Mouse (Mus musculus) left cerebral cortex, adult 18-20 months (tissue): Measurements from ENCODE around the gene Hrasls. TPM values are rescaled to one million over a fixed set of nuclear protein-coding genes. Genes with fewer than 3 reads are reported as not detected.
A peak's percentile ranks its signal among the peaks of the same experiment; 100 is the strongest.

ENCODE experiments used
- DNase-seq, 2 experiments: peaks; one replicate each; pipeline ENCODE4 v3.0.0; 2021 to 2022; ENCODE audit warnings: low spot score in 2 of 2, mixed read lengths in 1 of 2
- long read RNA-seq, 2 experiments: library from polyadenylated mRNA; stranded (forward); transcript quantifications; one replicate each; pipeline ENCODE4 v2.0.0; 2021
- total RNA-seq, 2 experiments: library from RNA; stranded (reverse); gene quantifications; 2 replicates each; pipeline ENCODE4 v1.2.3; 2021

Hrasls gene
- total RNA-seq = 10 to 100 TPM; 31.4 to 39.0 TPM
- long read RNA-seq, experiment 1, transcript Hrasls-201 (4 exons, 2,916 nt) = major isoform, 21 of 48 reads
- long read RNA-seq, experiment 1, transcript Hrasls-204 (4 exons, 854 nt) = minor isoform, 20 of 48 reads
- long read RNA-seq, experiment 1, partial matches to known transcripts = 3 of 48 reads
- long read RNA-seq, experiment 1, other reads (novel, unspliced or antisense) = 1 of 48 reads
- long read RNA-seq, experiment 2, transcript Hrasls-204 (4 exons, 854 nt) = major isoform, 22 of 51 reads
- long read RNA-seq, experiment 2, transcript Hrasls-201 (4 exons, 2,916 nt) = major isoform, 22 of 51 reads
- long read RNA-seq, experiment 2, partial matches to known transcripts = 2 of 51 reads
- long read RNA-seq, experiment 2, other reads (novel, unspliced or antisense) = 4 of 51 reads

DNA sequence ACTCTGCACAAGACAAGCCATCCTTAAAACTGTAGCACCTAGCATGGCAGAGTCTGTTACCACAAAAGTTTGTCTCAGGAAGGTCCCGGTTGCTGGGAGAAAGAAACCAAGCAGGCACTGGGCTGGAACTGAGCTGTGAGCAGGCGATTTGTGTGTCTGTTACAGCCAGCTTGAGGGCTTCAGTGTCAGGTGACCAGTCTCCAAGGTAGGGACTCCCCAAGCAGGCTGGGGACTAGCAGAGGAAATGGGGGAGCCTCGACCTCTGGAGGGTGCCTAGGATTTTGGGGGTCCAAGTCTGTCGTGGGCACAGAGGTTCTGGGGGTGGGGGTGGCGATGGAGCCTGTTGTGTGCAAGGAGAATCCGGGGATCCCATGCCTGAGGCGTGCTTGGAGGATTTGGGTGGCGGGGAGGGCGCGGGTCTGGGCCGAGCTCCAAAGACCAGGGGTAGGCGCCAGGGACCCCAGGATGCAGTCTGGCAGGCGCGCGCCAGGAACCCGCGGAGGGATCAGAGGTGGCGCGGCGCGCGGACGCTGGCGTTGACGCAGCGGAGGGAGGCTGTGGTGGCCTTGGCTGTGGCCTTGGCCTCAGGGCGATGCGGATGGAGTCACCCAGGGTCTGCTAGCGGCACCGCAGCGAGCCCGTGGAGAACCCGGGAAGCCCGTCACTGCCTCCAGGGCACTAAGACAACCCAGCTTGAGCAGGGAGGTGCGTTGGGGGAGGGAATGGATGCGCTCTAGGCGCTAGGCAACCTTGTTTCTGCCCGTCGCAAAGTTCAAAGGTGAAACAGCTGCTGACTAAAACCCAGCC, at the start of gene Hrasls:
Hrasls (plus strand) TSS at position 91 of the 807 bp plus-strand sequence.
- peak; percentile 35 to 59 for DNase-seq

DNA sequence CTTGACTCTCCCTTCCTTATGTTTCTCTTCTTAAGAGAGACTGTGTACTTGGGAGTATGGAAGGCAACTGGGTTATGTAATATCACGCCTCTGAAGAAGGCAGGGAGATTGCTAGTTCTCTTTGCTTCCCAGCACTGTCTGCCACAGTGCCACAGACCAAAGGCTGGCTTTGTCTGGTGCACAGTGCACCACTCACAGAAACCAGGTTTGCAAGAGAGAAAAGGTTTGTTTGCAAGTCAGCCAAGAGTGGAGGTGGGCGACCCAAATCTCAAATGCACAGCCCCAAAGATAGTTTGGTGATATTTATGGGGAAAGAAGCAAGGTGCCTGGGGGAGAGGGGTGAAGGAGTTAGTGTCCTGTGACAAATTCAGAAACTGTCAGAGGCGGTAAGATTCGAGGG, 47.2 kb upstream of the Hrasls start:
- peak; percentile 32 to 54 for DNase-seq

DNA sequence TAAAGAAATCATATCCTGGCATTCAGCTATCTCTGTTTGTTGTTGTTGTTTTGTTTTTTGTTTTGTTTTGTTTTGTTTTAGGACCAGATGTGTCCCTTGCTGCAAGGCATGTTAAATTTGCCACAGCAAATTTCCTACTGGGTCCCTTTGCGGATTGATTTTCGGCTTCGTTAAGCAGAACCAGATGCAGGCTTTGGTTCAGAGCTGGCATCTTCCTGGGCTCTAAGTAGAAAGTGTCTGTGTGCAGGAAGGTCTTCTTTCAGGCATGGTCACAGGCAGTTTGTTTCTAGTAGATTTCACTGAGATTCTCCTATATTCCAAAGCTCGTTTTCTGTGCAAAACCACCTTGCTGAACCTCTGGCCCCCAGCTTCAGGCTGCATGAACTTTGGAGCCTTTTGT, 42.4 kb upstream of the Hrasls start:
- DNase-seq = no peak

DNA sequence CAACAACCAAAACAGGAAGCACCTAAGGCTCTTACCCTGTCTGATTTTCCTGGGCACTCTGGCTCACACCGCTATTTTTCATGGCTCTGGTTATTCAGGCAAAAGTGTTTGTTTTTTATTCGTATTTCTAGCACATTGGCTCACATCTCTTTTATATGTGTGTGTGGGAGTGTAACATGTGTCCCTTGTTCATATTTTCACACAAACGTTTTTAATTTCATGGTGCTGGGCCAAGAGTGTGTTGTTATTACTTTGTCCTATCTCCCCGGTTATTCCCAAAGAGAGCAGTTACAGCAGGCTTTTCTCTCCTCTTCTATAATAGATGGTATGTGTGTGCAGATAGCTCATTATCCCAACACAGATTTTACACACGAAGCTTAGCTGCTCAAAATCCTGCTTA, 37.8 kb upstream of the Hrasls start:
- DNase-seq = no peak

DNA sequence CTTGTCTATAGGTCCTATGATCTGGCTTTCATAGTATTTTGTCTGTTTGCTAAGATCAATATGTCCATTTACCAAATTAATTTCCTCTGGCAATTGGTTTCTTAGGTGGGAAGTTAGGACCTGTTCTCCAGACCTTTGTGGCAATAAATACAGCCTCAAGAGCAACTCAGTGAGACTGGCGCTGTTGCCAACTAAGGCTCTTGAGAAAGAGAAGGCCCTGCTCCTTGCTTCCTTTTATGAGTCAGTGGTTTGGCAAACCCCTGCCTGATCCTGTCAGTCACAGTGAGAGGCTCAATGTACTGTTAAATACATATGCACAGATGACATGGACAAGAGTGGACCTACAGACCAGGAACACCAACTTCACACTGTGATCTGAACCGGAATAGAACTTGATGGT, 36.3 kb upstream of the Hrasls start:
- no peak for DNase-seq

DNA sequence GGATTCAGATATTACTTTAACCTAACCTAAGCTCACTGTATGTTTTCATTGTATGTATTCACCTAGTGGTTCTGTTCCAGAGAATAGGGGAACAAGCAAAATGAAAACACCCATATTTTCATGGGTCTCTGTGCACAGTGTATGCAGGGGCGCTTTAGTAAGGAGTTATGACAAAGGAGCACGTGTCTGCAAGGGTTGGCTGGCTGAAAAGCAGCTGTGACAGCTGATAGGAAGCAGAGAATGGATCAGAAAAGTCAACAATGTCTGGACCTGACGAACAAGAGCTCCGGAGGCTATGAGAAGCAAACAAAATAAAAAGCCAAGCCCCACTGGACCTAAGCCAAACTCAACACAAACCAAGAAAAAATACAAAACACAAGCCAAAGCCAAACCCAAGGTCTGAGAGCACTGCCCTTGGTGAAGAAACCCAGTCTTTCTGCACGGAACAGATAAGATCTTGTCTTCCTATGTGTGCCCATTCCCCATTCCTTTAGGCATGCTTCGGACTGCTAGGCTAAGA, 34.6 kb upstream of the Hrasls start:
- DNase-seq = no peak

DNA sequence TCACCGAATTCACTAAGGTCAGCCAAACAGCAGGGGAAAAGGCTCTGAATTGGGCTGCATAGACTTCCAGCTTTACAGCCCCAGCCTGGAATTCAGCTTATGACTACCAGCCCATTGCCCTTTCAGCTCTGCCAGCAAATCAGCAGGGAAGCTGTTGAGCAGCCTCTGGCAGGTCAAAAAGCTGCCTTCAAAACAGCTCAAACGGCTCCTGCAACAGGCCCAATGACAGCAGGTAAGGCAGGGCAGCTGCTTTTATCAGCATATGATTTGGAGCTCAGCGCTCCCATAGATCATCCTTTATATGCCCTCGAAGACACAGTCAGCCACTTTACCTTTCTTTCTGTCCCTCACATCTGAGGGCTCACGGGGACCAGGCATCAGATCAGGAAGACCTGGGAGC, 16.6 kb upstream of the Hrasls start:
- DNase-seq = no peak

DNA sequence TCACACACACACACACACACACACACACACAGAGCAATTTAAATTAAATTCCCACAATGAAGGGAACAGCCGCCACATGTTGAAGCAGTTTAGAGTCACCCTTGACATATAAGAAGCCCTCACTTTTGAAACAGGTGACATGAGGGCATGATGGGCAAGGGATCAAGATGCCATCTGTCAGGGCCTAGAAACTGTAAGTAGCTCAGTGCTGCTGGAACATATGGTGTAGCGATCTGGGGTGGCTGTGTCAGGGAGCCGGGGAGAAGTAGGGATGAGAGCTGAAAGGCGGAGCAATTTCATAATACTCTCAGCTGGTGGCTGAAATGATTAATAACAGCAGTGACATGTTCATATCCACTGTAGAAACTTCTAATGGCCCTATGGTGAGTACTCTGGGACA, 15.5 kb upstream of the Hrasls start:
- DNase-seq = no peak

DNA sequence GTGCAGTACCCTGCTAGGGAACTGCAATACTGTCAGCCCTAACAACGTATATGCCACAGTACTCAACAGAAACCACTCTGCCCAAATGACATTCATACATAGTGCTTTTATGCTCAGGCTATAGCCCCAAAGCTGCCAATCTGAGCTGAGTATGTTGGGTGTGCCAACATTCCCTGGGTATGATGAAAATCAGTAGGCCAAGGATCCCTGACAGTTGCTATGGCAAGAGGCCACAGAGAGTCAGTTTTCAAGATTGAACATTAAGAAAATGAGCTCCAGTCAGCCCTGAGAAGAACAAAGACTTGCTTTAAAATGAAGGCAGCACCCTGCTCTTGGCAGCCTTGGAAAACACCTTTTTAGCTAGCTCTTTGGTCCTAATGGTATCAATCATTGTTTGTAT, 14.3 kb upstream of the Hrasls start:
- DNase-seq = no peak

DNA sequence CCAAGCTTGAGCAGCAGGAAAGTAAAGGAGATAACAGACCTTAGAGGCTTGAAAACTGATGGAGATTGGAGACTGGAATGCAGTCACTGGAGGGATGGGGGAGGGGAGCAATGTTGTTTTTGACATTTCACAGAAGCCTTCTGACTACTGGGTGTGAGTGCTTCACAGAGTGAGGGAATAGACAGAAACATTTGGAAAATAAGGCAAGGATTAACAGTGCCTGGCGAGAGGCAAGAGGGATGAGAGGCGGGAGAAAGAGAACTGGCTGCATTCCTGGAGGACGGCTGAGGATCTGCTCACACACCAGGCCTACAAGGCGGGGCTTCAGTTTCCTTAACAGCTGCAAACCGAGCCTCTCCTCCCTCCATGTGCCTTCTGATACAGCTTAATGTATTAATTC, 11.0 kb upstream of the Hrasls start:
- peak; percentile 46 to 55 for DNase-seq

DNA sequence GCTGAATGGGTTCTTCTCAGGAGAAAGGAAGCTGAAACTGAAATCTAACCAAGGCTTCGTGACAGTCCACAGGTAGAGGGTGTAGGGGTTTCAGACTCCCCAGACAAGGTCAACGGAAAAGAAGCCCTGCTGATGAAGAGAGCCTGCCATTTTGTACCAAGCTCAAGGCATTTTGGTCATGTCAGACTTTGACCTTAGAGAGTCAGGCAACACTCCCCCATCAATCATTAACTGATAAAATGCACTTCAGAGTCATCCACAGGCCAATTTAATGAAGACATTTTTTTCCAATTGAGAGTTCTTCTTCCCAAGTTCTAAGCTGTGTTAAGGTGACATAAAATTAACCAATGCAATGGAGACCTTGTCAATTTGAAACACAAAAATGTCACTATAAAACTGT, 8.3 kb upstream of the Hrasls start:
- DNase-seq = no peak

DNA sequence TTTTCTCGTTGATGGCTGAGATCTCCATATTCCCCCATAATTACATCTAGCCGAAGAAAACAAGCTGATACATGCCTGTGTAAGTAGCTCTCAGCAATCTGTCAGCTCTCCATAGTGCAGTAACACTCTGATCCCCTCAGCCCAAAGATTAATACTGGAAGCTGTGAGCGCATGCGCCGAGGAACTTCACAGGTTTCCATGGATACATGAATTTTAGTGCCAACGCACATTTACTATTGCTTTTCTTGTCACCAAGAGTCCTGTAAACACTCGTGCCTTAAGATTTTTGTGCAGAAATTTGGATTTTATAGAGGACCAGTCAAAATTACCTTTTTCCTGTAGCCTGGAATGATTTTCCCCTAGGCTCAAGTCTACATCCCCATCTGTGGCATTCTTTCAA, 4.6 kb upstream of the Hrasls start:
- peak; percentile 46 to 48 for DNase-seq

DNA sequence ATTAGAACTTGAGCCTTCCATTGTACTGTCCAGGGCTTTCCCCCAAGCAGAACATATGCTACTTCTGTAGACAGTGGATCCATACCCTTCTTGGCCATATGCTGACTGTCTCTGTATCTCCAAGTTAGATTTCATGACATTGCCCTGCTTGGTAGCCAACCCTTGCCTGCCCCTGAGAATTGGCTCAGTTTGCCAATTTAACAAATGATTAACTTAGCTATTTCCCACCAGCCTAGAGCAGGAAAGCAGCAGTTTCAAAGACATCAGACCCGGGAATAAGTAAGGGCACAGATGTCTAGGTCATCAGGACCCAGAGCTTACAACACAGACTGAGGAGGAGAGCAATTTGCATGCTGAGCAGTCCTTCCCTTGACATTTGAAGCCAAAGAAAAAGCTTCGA, 3.9 kb upstream of the Hrasls start:
- no peak for DNase-seq

DNA sequence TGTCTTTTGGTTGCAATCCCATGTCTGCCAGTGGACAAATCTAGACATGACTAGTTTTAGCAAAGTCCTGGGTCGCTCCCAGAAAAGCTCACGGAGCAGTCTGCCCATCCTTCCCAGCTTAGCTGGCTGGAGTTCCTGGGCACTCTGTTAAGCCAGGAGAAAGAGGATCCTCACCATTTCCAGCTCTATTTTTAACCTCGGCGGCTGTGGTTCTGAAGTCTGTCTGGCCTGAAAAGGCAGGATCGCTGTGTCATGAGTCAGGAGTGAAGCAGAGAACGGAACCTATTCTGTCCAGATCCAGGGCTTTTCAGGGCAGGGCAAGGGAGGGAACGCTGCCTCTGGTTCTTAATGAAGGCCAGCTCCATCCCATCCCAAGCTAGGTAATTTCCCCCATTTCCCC, 654 bp upstream of the Hrasls start:
- DNase-seq = peak; percentile 12 to 34

DNA sequence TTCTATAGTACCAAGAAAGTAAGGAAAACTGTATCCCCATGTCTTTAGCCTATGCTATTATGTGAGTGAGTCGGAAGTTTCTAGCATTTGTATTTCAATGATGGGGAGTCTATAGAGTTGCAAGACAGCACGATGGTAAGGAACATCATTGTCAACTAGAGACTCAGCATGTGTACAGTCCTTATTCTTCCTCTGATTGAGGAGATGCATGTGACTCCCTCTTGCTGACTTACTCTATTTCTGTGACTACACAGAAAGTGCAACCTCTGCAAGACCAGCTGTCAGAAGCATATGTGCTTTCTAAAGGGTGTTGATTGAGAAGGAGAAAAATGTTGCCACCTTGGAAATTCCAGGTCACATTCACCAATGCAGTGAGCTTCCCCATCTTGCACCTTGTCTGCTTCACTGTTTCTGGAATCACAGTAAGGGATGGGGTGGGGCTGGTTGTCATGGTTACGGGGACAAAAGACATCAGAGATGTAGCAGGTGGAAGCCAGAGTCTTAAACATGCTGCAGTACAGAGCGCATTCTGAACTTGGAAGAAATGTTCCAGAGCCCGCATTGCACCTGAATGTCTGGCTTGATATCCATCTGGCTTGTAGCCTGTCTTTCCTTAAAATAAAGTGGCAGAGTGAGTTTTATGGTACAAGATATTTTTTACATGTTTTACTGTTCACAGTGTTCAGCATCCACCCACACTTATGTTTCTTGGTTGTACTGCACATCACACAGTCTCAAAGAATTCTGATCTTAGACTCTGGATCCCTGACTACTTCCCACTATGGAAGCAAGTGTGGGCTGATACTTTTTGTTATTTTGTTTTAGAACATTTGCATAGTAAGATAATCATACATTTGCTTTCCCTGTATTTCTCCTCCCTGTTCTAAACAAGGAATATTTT, 7.2 kb downstream of the Hrasls start:
- peak; percentile 59 to 73 for DNase-seq

DNA sequence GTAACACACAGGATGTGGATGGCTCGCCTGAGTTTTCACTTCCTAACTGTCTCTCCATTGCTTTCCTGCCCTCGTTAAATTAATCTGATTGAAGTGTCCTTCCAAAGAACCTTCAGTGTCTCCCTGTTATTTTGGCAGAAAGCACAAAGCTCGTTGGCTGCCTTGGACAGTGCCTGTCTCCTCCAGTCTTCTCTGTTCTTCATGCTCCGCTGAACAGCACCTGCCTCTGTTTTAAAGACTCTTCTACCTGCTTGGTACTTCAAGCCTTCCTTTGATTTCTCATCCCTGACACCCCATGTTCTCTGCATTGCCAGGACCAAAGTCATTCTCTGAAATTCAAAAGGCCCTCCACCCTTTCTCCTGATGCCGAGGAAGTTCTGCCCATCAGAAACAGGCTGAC, 26.5 kb downstream of the Hrasls start:
- no peak for DNase-seq

DNA sequence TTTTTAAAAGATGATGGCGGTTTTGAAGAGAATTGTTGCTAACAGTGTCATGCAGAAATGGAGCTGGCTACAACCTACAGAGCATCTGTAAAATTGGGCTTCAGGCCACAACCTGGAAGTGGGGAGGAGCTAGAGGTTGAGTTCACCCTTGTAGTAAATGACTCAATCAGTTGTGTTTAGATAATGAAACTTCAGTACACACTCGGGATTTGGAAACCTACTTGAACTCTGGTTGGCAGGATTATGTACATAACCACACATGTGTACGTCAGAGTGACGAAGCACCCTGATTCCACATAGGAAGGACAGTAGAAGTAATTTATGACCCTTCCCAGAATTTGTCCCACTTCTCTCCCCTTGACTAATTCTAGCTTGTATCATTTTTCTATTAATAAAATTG, 44.8 kb downstream of the Hrasls start:
- no peak for DNase-seq
